ENCODE assay signal across 19 mouse cellular contexts in the genomic region with DNA sequence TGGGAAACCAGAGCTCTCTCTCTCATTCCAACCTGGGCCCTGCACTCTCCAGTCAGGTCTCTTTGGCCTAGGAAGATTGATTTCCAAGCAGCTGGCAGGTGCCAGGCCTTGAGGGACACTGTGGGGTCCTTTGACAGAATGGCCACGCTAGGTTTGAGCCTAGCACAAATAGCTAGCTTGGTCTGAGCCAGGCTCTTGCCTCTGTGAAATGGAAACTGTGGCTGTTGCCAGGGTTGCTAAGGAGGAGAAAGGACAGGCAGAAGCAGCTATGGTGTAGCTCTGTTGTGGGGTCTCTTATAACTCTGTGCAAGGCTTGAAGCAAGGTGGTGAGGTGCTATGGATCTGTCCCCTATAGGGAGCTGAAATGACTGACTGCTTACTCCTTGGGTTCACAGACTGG.
"Had no signal": no experiment of that assay in that cellular context is flagged by ENCODE, and none has a peak within 500 bp of the region (broad histone marks: within the 10 kb centered on the region; RNA-seq: fewer than 3 reads in every experiment).

No protein-coding gene starts in this region.

- H3K27me3 ChIP-seq: limb, embryonic 12.5 days; liver, embryonic 13.5 days; lung, embryonic 15.5 days had no signal

- H3K9ac ChIP-seq: limb, embryonic 12.5 days; liver, embryonic 13.5 days; liver, postnatal 0 days; lung, embryonic 15.5 days; midbrain, embryonic 12.5 days had no signal

- H3K36me3 ChIP-seq: limb, embryonic 12.5 days; liver, embryonic 13.5 days; lung, embryonic 15.5 days; midbrain, embryonic 12.5 days had no signal

- H3K4me2 ChIP-seq: limb, embryonic 12.5 days; liver, embryonic 13.5 days; lung, embryonic 15.5 days; midbrain, embryonic 12.5 days had no signal

- H3K27ac ChIP-seq: kidney, postnatal 0 days; limb, embryonic 12.5 days; liver, embryonic 13.5 days; lung, embryonic 15.5 days; macrophage; midbrain, embryonic 12.5 days had no signal

- ATAC-seq: liver, postnatal 0 days had no signal

- H3K4me1 ChIP-seq: liver, embryonic 13.5 days; megakaryocyte, embryonic 14.5 days had no signal

- H3K4me3 ChIP-seq: limb, embryonic 12.5 days; liver, embryonic 13.5 days; lung, embryonic 15.5 days; megakaryocyte, embryonic 14.5 days; midbrain, embryonic 12.5 days had no signal

- H3K9me3 ChIP-seq: limb, embryonic 12.5 days; liver, embryonic 13.5 days; lung, embryonic 15.5 days; megakaryocyte, embryonic 14.5 days; midbrain, embryonic 12.5 days had no signal

- DNase-seq: kidney, adult 11 months; kidney, adult 9 months; kidney, postnatal 36 days; layer of hippocampus, adult 9-11 months; layer of hippocampus, postnatal 36 days; liver; liver, embryonic 13.5 days; liver, postnatal 0 days; lung, postnatal 14 days; retina, postnatal 1 day; right cerebral cortex, postnatal 4 days; spleen, adult 18-20 months; thymus, postnatal 14 days had no signal
